Mouse (Mus musculus) adrenal gland, postnatal 10 days (tissue): ENCODE measurements around the gene Fdps. TPM values are rescaled to one million over a fixed set of nuclear protein-coding genes. Genes with fewer than 3 reads are reported as not detected.
"Not testable (repeated sequence)": the region's sequence is repeated elsewhere in the genome, so short reads cannot be mapped to it uniquely, and the experiment has no call there.

Experiments
- DNase-seq: peaks from one replicate; pipeline ENCODE4 v3.0.0; 2021; ENCODE audit warnings: mixed read lengths
- total RNA-seq, 2 experiments: library from RNA; stranded (reverse); gene quantifications; 2 replicates each; pipeline ENCODE4 v1.2.3; 2021

The Fdps gene
- total RNA-seq, 2 experiments from 2014 or later: 56.9 to 70.2 TPM

DNA sequence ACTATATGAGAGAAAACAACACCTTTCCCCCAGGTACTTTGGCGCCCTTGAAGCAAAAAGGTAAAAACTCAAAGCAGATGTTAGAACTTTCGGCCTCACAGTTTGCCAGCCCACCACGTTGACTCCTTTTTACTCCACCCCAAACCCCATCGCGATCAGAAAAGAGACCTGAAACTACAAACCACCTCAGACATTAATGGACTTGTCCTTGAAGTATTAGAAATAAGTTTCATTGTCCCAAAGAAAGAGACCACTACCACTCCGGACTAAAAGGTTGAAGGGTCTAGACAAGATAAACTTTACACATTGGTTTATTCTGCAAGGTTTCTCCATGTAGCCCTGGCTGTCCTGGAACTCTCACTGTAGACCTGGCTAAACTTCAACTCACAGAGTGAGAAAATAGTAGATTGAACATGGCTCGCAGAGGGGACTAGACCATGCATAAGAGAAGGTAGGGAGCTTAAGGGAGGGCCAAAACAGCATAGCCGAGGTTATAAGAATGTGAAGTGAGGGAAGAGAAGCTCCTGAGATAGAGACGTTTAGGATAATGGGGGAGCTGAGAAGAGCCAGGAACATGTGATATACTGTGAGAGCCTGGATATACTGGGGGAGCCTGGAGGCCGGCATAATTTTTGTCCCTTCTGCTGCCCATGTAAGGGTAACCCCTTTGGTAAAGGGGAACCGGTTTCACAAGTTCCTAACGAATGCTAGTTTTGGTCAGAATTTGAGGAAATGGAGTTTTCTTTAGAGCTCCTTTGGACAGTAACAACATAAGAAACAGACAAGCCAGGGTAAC is 934 bp upstream of the Fdps start:
- no peak for DNase-seq

DNA sequence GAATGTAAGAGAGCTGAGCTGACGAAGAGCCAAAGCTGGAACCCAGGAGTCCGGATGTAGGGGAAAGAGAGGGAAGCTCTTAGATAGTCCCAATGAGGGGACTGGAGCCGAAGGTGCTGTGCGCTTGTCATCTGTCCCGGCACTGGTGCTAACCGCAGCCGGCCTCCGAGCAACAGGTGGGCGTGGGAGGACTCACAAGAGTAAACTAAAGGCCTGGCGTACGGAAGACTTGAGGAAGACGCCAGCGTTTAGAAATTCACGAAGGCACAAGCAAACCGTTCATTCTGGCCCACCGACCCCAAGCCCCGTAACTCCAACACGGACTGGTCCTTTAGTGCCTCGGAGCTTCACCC is 324 bp downstream of the Fdps start:
- DNase-seq: no peak

DNA sequence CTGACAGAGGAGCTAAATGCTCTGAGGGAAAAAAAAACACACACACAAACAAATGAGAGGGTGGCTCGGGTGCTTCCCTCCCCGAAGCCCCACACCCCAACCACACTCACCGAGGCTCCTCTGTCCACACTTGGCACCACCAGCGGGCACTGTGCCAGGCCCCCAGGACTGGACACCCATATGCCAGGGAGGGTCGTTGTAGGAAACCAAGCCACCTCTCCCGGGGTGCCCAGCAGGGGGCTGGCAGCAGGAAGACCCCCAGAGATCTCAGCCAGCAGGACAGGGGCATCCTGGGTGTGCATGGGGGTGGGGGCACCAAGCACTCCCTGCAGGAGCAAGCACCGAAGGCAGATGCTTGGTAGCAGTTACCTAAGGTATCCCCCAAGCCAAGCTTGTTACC is 948 bp downstream of the Fdps start, which contains the start of gene Gm43738:
TSS of gene Gm43738 (minus strand) at position 289 of the 400 bp plus-strand sequence.
- no peak for DNase-seq

DNA sequence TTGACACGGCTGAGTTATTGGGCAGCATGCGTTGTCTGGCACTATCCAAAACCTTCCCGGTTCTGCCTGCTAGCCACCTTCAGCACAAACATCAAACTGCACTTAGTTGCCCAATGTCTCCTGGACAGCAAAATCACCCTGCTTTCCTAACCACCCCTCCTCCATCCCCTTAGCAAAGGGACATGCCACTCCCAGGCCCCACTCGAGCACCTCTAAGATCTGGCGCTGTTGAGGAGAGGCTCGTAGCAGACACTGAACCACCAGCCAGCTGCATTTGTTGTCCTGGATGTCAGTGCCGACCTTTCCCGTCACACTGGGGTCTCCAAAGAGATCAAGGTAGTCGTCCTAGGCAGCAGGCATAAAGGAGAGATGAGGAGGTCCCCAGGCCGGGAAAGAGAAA is 7.7 kb downstream of the Fdps start:
- DNase-seq: no peak

DNA sequence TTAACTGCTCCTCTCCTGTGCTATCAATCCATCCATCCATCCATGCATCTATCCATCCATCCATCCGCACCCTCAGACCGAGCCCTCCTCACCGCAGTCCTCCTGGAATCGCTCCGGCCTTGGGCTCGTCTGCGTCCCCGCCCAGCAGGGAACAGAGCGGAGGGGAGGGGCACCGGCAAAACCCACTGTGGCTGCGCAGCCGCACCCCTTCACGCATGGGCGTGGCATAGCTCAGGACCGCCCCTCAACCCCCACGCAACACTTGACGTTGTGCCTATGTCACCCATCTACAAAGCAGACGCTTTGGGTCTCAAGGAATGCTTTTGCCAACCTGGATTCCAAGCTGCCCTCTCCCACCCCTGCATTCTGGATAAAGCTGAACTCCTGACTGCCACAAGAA is 8.6 kb downstream of the Fdps start, which contains the start of gene Rusc1:
TSS of gene Rusc1 (minus strand) at position 137 of the 400 bp plus-strand sequence.
- DNase-seq: peak; percentile 90

DNA sequence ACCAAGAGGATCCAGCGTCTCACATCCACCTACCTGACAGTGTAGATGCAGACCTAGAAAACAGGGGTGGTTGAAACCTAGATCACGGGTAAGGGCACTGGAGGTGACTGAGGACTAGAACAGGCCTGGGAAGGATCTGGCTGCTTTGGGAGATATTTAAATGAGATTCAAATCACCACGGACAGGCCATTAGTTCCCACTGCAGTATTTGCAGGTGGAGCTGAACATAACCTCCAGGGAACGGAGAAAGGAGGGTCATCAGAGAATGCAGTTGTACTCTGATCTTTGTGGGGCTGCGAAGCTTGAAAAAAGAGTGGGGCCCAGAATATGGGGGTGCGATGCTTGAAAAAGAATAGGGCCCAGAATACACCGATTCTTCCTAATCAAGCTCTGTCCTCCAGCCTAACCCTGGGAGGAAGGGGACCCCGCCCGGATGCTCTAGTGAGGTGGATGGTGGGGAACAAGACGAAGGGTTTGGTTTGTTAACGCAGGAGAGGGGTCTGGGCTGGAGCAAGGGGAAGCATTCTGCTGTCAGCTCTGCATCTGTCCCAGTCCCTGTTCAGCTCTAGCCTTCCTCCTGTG is 9.2 kb downstream of the Fdps start:
- no peak for DNase-seq

DNA sequence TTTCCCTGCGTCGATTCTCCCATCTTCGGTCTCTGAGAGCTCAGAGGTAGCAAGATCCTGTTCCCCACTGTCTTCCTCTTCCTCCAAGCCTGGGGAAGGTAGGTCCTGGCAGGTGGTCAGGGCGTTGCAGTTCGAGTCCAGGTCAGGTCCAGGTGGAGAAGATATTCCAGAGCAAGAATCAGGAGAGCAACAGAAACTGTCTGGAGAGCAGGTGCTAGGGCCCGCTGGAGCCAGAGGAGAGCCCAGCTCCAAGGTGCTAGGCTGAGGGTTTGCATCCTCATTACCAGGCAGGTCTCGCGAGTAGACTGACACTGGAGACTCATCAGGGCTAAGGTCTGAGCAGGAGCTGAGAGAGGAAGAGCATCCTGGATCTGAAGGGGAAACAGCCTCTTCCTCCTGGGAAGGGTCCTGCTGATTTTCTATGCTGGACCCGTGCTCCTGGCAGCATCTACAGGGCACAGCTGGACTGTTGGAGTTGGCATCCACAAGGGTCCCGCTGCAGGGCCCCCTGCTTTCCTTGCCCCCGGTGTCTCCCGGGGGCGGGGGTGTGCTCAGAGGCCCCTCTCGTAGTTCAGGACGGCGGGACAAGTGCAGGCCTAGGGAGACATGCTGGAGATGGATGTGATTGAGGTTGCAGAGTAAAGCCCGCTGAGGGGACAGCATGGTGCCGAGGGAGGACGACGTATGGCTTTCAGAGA is 9.8 kb downstream of the Fdps start:
- no peak for DNase-seq

DNA sequence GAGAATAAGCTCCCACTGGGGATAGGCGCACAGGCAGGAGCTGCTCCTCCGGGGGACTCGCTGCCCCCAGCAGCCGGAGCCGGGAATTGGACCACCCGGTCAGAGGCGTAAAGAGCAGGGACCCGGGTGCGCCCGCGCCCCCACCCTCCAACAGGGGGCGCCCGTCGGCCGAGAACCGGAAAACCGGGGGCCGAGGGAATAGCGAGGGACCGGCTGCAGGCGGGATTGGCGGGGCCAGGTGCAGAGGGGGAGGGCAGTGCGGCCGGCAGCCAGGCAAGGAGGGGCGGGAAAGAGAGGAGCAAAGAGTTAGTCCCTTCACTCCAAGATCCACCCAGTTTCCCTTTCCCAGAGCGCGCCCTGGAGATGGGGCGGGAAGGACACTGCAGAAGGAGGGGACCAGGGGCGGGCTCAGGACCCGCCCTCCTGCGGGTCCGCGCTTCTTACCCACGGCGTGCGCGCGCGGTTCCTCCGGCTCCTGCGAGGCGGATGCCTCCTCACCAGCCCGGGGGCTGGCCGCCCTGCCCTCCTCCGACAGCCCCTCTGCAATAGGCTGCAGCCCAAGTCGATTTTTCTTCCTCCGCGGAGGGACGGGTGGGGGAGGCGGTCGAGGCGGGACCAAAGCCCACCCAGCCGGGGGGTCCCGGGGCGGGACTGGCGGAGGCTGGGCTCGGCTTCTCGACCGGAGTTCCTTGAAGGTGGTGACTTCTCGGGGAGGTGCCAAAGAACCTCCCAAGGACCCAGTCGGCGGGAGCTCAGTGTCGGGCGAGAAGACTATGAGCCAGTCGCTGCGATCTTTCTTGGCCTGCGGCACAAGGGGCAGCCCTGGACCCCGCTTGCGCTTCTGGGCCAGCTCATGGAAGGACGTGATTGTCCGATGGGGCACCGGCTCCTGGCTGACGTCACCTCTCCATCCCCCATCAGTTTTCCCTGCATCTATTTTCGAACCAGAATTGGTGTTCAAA is 10.8 kb downstream of the Fdps start:
- peak; percentile 92 for DNase-seq

DNA sequence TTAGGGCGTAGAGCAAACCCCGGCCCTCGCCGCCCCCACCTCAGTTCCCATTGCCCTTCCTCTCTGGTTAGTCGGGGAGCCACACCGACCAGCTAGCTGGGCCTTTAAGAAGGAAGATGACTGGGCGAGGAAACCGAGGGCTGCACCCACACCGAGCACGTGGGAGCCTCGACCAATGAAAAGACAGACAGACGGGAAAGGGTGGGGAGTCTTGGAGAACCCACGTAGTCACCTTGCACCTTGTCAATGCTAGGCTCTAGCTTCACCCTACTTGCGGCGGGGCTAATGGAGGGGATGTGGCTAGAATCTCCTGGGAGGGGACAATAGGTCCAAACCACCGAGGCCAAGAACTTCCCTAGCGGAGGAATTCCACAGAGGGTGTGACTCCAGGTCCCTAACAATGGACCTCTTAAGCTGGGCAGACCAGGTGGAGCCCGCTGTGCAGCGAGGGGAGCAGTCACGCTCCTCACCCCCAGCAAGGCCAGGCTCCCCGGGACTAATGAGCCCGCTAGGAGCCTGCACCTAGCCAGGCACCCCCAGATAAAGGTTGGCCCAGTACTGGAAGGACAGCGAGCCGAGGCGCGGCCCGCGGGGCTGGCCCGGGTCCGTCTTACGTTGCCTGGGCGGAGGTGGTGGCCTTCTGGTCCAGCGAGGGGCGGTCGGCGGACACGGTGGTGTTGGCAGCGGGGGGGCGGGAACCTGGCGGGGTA is 11.7 kb downstream of the Fdps start:
- peak; percentile 91 for DNase-seq

DNA sequence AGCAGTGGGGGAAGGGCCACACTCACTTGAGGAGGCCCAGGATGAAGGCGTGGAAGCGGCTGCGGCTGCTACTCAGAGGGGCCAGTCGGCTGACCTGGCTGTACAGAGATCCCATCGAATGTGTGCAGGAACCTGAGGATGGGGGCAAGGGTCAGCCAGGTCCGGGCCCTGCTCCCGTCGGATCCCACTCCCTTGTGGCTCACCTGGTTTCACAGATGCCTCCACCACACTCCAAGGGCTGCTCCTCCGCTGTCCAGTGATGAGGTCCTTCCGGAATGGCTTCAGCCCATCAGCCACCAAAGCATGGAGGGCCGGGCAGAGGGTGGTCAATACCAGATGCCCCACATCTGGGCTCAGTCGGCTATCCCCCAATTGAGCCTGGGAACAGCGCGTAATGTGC is 12.8 kb downstream of the Fdps start:
- DNase-seq: no peak

DNA sequence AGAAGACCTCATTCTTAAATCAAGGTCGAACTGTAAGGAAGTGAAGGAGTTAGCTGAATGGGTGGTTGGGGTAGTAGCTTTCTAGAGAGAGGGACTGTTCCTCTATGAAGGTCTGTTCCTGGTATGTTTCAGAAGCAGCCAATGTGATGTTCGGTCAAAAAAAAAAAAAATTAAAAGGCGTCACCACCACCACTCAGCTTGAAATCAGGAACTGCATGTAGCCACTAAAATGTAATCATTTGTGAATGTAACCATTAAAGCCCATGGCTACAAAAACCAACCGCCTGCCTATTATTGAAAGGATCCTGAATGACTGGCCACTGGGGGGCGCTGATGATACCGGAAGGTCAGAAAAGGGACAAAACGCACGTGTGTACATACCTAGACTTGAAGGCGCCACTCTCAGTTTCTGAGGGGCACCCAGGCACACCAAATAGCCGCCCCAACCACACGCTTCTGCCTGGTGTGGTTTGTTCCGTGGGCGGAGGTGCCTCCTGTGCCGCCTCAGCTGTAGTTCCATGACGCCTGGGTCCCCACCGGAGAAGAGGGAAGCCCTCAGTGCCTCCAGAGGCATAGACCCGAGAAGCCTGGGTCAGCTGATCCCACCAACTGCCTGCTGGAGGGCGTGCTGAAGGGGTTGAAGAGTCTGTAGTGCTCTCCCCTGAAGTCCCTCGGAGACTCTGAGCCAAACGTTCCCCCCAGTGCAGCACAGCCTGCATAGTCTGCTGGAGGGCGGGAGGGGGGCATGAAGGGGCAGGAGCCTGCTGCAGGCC is 14.2 kb downstream of the Fdps start:
- peak; percentile 89 for DNase-seq

DNA sequence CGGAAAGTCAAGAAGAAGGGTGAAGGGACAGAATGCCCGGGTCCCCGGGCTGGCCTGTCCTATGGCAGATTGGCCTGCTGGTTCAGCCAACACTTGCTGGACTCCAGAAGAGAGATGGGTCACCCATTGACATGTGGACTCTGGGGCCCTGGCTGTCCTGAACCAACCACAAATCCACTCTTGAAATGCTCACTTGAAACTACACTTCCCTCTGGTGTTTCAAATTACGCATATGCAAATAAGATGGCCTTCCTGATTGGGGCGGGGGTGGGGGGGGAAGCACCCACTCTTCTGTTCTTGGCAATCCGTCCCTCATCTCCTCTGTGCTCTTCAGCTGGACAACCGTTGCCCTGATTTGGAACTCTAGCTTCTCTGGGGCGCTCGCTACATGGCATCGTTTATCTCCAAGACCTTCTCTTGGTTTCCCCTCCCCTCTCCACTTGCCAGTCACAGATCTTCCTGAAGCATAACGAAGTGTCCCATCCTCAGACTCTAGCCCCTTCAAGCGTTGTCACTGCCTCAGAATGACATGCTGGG is 17.0 kb downstream of the Fdps start:
- DNase-seq: no peak

DNA sequence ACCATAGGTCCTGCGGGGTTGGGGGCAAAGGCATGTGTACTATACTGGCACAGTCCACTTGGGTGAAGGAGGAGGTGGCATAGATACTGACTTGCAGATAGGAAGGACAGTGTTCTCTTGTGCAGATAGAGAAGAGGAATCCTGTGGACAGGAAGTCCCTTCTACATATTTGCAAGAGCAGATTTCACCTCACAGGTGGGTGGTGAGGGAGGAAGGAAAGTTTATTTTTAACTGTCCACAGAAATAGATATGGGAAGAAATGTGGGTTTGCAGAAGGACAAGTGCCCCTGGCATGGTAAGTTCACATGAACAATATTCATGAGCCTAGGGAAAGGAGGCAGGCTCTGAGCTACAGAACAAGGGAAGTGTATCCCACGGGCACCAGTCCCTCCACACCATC is 17.6 kb downstream of the Fdps start:
- DNase-seq: no peak

DNA sequence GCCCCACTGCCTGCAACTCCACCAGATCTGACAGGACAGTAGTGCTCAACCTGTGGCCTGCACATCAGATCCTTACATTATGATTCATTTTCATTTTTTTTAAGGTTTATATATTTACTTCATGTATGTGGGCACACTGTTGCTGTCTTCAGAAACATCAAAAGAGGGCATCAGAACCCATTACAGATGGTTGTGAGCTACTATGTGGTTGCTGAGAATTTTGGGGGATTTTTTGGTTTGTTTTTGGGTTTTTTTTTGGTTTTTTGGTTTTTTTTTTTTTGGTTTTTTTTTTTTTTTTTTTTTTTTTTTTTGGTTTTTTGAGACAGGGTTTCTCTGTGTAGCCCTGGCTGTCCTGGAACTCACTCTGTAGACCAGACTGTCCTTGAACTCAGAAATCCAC is 19.5 kb downstream of the Fdps start:
- DNase-seq: not testable (repeated sequence)

DNA sequence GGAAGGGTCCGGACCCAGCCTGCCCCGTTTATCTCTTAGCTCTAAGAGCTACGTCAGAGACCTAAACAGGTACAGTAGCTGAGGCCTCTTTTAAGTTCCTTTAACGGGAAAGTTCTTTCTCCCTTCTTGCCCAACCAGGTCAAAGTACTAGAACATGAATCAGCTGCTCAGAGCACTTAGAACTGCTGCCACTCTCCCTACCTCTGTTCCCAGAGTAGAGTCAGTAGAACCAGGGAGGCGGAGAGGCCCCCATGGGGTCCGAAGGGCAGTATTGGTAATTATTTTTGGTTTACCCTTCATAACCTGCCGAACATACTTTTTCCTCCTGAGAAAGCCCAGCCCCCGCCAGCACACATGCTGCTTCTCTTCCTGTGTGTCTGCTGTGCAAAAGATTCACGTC is 24.4 kb downstream of the Fdps start:
- DNase-seq: no peak

DNA sequence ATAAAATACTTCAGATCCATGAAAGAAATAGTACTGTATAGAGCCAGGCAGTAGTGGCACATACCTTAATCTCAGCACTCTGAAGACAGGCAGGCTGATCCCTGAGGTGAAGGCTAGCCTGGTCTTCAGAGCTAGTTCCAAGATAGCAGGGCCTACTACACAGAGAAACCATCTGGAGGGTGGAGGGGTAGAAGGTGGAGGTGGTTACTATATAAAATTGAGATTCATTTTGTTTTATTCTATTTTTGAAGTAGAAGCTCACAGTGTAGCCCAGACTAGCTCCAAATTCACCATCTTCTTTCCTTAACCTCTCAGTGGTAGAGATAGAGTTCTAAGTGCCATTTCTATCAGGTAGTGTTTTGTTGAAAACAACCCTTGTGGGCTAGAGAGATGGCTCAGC is 34.5 kb downstream of the Fdps start:
- DNase-seq: no peak

DNA sequence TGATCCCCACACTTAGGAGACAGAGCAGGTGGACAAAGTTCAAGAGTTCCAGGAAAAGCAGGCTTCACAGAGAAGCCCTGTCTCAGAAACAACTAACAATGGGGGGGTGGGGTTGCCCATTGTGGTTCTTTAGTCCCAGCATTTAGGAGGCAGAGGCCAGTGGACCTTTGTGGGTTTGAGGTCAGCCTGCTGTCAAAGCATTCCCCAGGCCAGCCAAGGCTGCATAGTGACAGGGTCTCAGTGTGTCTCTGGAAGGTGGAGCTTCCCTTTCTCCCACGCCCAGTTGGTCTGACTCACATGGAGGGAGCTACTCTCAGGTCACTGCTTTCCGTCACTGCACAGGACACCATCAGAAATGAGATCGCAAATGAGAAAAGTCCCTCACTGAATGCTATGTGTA is 40.1 kb downstream of the Fdps start:
- no peak for DNase-seq

DNA sequence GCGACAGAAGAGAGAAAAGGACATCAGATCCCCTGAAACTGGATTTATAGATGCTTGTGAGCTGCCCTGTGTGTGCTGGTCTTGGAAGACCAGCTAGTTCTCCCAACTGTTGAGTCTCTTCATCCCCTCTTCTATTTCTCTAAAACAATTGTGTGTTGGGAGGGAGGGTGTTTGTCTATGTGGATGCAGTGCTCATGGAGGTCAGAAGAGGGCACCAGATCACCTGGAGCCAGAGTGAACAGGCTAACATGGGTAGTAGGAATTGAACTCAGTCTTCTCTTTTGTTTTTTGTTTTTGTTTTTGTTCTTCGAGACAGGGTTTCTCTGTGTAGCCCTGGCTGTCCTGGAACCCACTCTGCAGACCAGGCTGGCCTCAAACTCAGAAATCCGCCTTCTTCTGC is 43.0 kb downstream of the Fdps start:
- DNase-seq: peak; percentile 38

DNA sequence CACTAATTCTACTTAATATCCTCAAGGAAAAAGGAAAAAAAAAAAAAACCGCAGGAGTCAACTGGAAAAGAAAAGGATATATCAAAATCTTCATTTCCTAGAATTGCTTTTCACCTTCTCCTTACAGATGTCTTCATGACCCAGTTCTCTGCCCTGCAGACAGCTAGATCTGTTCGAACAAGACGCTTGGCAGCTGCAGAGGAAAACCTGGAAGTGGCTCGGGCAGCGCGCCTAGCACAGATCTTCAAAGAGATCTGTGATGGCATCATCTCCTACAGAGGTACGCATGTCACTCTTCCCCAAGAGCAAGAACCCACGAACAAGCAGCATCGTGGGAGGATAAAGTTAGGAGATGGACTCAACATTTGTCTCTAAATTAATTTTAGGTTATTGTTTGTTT is 43.4 kb downstream of the Fdps start:
- no peak for DNase-seq
